Mouse (Mus musculus): ENCODE results near the gene Mef2b. TPM values are rescaled to one million over a fixed set of nuclear protein-coding genes. Genes with fewer than 3 reads are reported as not detected.

Gene Mef2b
- total and polyA plus RNA-seq, 2 experiments: 0.09 TPM; not detected in 1

GRCm38 (mm10) chr8:70110451-70110850, 29.1 kb upstream of the Mef2b start:
- Histone ChIP-seq H3K27me3 (ENCODE audit: control insufficient read depth, insufficient read depth, low read length) (peaks cover 15% of the 10 kb centered on the region), H3K4me1 (ENCODE audit: control insufficient read depth, insufficient read depth, low read length) (no peaks in the 10 kb centered on the region), H3K79me2 (ENCODE audit: control insufficient read depth, insufficient read depth, low read length) (no peaks in the 10 kb centered on the region), H3K27ac (replicated peaks; ENCODE audit: insufficient read depth, low read depth, low read length) (no peak overlapping the region), H3K4me3 (ENCODE audit: insufficient read depth, low read depth, low read length) (no peak overlapping the region), H3K9ac (ENCODE audit: low read depth, low read length) (no peak overlapping the region), H3K36me3 (ENCODE audit: control insufficient read depth, insufficient read depth, low read length) (no peaks in the 10 kb centered on the region)
- TF ChIP-seq CTCF (IDR thresholded peaks at IDR 0.05; ENCODE audit: low read depth, low read length) (no peak), POLR2A (IDR thresholded peaks at IDR 0.05; ENCODE audit: extremely low read depth, insufficient read depth, low read length) (no peak)
- DNase-seq (ENCODE audit: extremely low read depth, low read depth, low spot score): no peak
- WGBS: 66% methylated on average over 2 of the region's 2 CpGs

DNA sequence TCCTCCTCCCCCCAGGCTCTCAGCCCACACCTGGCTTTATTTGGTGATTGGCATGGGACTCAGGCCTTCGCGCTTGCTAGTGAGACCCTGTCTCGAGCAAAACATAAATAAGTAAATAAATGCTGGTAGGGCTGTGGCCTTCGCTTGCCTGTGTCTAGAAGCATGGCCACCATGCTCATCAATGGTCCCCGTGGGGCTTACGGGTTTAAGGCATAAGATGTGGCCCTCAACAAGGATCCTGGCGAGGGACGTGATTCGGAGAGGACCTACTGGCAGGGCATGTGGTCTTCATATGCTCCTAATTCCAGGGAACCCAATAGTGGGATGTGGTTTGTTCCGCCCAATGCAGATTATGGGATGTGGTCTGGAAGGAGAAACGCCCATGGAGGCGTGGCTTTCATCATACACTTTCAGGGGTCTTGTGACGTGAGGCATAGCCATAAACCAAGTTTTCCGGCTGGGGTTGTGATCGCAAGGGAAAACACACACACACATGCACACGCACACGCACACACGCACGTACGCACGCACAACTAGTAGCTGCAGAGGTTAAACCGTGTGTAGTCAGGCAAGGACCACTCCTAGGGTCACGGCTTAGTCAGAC, 28.2 kb upstream of the Mef2b start:
- no peak overlapping the region for H3K4me3 ChIP-seq (ENCODE audit: insufficient read depth, low read depth, low read length)
- TF ChIP-seq CTCF (IDR thresholded peaks at IDR 0.05; ENCODE audit: low read depth, low read length) (no peak), POLR2A (IDR thresholded peaks at IDR 0.05; ENCODE audit: extremely low read depth, insufficient read depth, low read length) (no peak)
- 54% methylated on average over 23 of the region's 23 CpGs for WGBS
- peaks cover 15% of the 10 kb centered on the region for H3K27me3 ChIP-seq (ENCODE audit: control insufficient read depth, insufficient read depth, low read length)
- no peaks in the 10 kb centered on the region for H3K4me1 ChIP-seq (ENCODE audit: control insufficient read depth, insufficient read depth, low read length)
- H3K36me3 ChIP-seq (ENCODE audit: control insufficient read depth, insufficient read depth, low read length): no peaks in the 10 kb centered on the region
- DNase-seq (ENCODE audit: extremely low read depth, low read depth, low spot score): no peak
- no peak overlapping the region for H3K27ac ChIP-seq (replicated peaks; ENCODE audit: insufficient read depth, low read depth, low read length)
- no peaks in the 10 kb centered on the region for H3K79me2 ChIP-seq (ENCODE audit: control insufficient read depth, insufficient read depth, low read length)
- no peak overlapping the region for H3K9ac ChIP-seq (ENCODE audit: low read depth, low read length)

GRCm38 (mm10) chr8:70112401-70113016, 27.0 kb upstream of the Mef2b start:
- peaks cover 15% of the 10 kb centered on the region for H3K27me3 ChIP-seq (ENCODE audit: control insufficient read depth, insufficient read depth, low read length)
- TF ChIP-seq CTCF (IDR thresholded peaks at IDR 0.05; ENCODE audit: low read depth, low read length) (no peak), POLR2A (IDR thresholded peaks at IDR 0.05; ENCODE audit: extremely low read depth, insufficient read depth, low read length) (no peak)
- H3K79me2 ChIP-seq (ENCODE audit: control insufficient read depth, insufficient read depth, low read length): no peaks in the 10 kb centered on the region
- no peak for DNase-seq (ENCODE audit: extremely low read depth, low read depth, low spot score)
- no peak overlapping the region for H3K4me3 ChIP-seq (ENCODE audit: insufficient read depth, low read depth, low read length)
- no peak overlapping the region for H3K27ac ChIP-seq (replicated peaks; ENCODE audit: insufficient read depth, low read depth, low read length)
- no peaks in the 10 kb centered on the region for H3K36me3 ChIP-seq (ENCODE audit: control insufficient read depth, insufficient read depth, low read length)
- 10% methylated on average over 43 of the region's 43 CpGs for WGBS
- H3K4me1 ChIP-seq (ENCODE audit: control insufficient read depth, insufficient read depth, low read length): no peaks in the 10 kb centered on the region
- H3K9ac ChIP-seq (ENCODE audit: low read depth, low read length): no peak overlapping the region

DNA sequence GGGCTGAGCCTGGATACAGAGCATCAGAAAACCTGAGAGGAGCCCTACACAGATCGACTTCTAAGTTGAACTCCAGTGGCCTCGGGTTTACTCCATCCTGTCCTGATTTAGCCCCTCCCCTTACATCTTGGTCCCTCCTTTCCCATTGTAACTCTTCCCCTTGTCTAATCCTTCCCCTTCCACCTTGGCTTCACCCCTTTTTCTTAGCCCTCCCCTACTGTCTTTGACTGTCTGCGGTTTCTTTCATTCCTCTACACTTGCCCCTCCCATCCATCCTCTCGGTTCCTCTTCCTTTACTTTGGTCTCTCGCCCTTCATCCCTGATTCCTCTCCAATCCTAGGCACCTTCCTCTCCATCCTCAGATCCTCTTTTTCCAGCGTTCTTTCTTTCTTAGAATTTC, 25.0 kb upstream of the Mef2b start:
- DNase-seq (ENCODE audit: extremely low read depth, low read depth, low spot score): no peak
- no peak overlapping the region for H3K4me3 ChIP-seq (ENCODE audit: insufficient read depth, low read depth, low read length)
- H3K4me1 ChIP-seq (ENCODE audit: control insufficient read depth, insufficient read depth, low read length): no peaks in the 10 kb centered on the region
- H3K27me3 ChIP-seq (ENCODE audit: control insufficient read depth, insufficient read depth, low read length): peaks cover 19% of the 10 kb centered on the region
- H3K79me2 ChIP-seq (ENCODE audit: control insufficient read depth, insufficient read depth, low read length): no peaks in the 10 kb centered on the region
- H3K9ac ChIP-seq (ENCODE audit: low read depth, low read length): no peak overlapping the region
- TF ChIP-seq CTCF (IDR thresholded peaks at IDR 0.05; ENCODE audit: low read depth, low read length): no peak
- TF ChIP-seq POLR2A (IDR thresholded peaks at IDR 0.05; ENCODE audit: extremely low read depth, insufficient read depth, low read length): no peak
- no peaks in the 10 kb centered on the region for H3K36me3 ChIP-seq (ENCODE audit: control insufficient read depth, insufficient read depth, low read length)
- WGBS: 22% methylated on average over 6 of the region's 6 CpGs
- H3K27ac ChIP-seq (replicated peaks; ENCODE audit: insufficient read depth, low read depth, low read length): no peak overlapping the region

DNA sequence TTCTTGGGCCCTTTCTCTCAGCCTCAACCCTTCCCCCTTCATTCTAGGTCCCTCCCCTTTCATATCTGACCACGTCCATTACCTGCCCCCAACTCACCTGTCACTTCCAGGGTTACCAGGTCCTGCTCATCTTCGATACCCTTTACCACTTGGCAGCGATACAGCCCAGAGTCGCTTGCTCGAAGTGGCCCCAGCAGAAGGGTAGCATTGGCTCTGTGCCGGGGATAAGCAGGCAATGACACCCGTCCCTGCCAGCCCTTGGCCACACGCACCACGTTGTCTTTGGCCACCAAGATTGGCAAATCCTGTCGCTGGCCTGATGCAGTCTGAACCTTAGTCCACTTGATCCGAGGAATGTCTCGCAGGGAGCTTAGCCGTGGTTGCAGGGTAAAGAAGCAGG, 24.6 kb upstream of the Mef2b start:
- no peak overlapping the region for H3K4me3 ChIP-seq (ENCODE audit: insufficient read depth, low read depth, low read length)
- no peak for DNase-seq (ENCODE audit: extremely low read depth, low read depth, low spot score)
- no peak overlapping the region for H3K9ac ChIP-seq (ENCODE audit: low read depth, low read length)
- no peaks in the 10 kb centered on the region for H3K79me2 ChIP-seq (ENCODE audit: control insufficient read depth, insufficient read depth, low read length)
- TF ChIP-seq CTCF (IDR thresholded peaks at IDR 0.05; ENCODE audit: low read depth, low read length) (no peak), POLR2A (IDR thresholded peaks at IDR 0.05; ENCODE audit: extremely low read depth, insufficient read depth, low read length) (no peak)
- peaks cover 19% of the 10 kb centered on the region for H3K27me3 ChIP-seq (ENCODE audit: control insufficient read depth, insufficient read depth, low read length)
- 61% methylated on average over 13 of the region's 13 CpGs for WGBS
- H3K4me1 ChIP-seq (ENCODE audit: control insufficient read depth, insufficient read depth, low read length): no peaks in the 10 kb centered on the region
- H3K27ac ChIP-seq (replicated peaks; ENCODE audit: insufficient read depth, low read depth, low read length): no peak overlapping the region
- H3K36me3 ChIP-seq (ENCODE audit: control insufficient read depth, insufficient read depth, low read length): no peaks in the 10 kb centered on the region

DNA sequence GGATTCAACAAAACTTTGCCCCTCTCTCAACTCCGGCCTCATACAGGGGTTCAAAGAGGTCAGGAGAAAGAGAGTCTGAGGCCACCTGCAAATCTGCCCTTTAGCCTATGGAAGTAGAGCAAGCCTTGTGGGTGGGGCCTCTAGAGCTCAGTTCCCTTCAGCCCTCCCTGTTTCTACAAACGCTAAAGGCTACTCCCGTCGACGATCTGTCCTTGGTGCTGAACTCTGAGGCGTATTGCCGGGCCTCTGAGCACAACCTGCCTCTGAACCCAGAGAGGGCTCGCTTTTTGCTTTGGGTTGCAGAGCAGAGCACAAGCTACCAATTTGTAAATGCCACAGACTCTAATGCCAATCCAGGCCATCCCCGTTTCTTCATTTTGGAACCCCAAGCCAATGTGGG, 21.9 kb upstream of the Mef2b start:
- no peak for TF ChIP-seq POLR2A (IDR thresholded peaks at IDR 0.05; ENCODE audit: extremely low read depth, insufficient read depth, low read length)
- TF ChIP-seq CTCF (IDR thresholded peaks at IDR 0.05; ENCODE audit: low read depth, low read length): no peak
- WGBS: 5% methylated on average over 9 of the region's 9 CpGs
- Histone ChIP-seq H3K9ac (ENCODE audit: low read depth, low read length) (no peak overlapping the region), H3K27me3 (ENCODE audit: control insufficient read depth, insufficient read depth, low read length) (peaks cover 16% of the 10 kb centered on the region; the same call in 1 of the 2 replicates), H3K4me3 (ENCODE audit: insufficient read depth, low read depth, low read length) (no peak overlapping the region), H3K36me3 (ENCODE audit: control insufficient read depth, insufficient read depth, low read length) (no peaks in the 10 kb centered on the region), H3K4me1 (ENCODE audit: control insufficient read depth, insufficient read depth, low read length) (no peaks in the 10 kb centered on the region), H3K27ac (replicated peaks; ENCODE audit: insufficient read depth, low read depth, low read length) (no peak overlapping the region), H3K79me2 (ENCODE audit: control insufficient read depth, insufficient read depth, low read length) (no peaks in the 10 kb centered on the region)
- no peak for DNase-seq (ENCODE audit: extremely low read depth, low read depth, low spot score)
